Mouse (Mus musculus) testis, adult 2 months (tissue): ENCODE data around the gene Adap2. TPM values are rescaled to one million over a fixed set of nuclear protein-coding genes. Genes with fewer than 3 reads are reported as not detected.
A peak's percentile ranks its signal among the peaks of the same experiment; 100 is the strongest.

Experiments used
- H3K27ac ChIP-seq: fragments of 200-500 bp; 2 replicates; pipeline ENCODE4 v1.5.1; 2012; ENCODE audit warnings: low read depth, low read length; ENCODE audit not compliant: control insufficient read depth, insufficient read depth
- H3K27me3 ChIP-seq: fragments of 200-500 bp; 2 replicates; pipeline ENCODE4 v1.6.1; 2012; ENCODE audit warnings: mild to moderate bottlenecking, low read length, moderate library complexity; ENCODE audit not compliant: control insufficient read depth, insufficient read depth
- H3K36me3 ChIP-seq: fragments of 200-500 bp; 2 replicates; pipeline ENCODE4 v1.6.1; 2012; ENCODE audit warnings: mild to moderate bottlenecking, low read length; ENCODE audit not compliant: control insufficient read depth, insufficient read depth
- H3K4me1 ChIP-seq: fragments of 200-500 bp; 2 replicates; pipeline ENCODE4 v1.6.1; 2012; ENCODE audit warnings: low read length; ENCODE audit not compliant: control insufficient read depth, insufficient read depth
- H3K4me3 ChIP-seq: fragments of 200-500 bp; 2 replicates; pipeline ENCODE4 v1.5.1; 2012; ENCODE audit warnings: low read depth, mild to moderate bottlenecking, low read length, moderate library complexity, mixed read lengths; ENCODE audit not compliant: control insufficient read depth
- CTCF ChIP-seq: fragments of 200-500 bp; IDR thresholded peaks from 2 replicates; pipeline ENCODE4 v1.5.1; 2012; ENCODE audit warnings: low read depth, mild to moderate bottlenecking, inconsistent platforms, low read length, moderate library complexity; ENCODE audit not compliant: control insufficient read depth, insufficient read depth, insufficient replicate concordance
- POLR2A ChIP-seq: fragments of 200-500 bp; IDR thresholded peaks from 2 replicates; pipeline ENCODE4 v1.6.1; 2012; ENCODE audit warnings: low read depth, mild to moderate bottlenecking, inconsistent platforms, low read length, moderate library complexity; ENCODE audit not compliant: control insufficient read depth
- polyA plus RNA-seq: library from polyadenylated mRNA; depleted of rRNA; stranded (reverse); fragments of >200 nt; gene quantifications from 2 replicates; pipeline ENCODE4 v1.2.3, GENCODE M21; 2012

The Adap2 gene
- polyA plus RNA-seq, 1 experiment = 0.86 TPM

DNA sequence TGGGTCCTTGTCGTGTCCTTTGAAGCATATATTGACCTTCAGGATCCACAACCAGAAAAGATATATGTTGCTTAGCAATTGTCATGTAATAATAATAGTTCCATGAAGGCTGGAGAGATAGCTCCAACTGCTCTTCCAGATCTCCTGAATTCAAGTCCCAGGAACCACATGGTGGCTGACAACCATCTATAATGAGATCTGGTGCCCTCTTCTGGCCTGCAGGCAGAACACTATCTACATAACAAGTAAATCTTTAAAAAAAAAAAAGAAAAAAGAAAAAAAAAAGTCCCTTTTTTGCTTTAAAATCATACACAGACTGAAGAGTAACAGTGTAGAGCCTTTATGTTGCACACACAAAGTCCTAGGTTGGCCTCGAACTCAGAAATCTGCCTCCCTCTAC lies 45.9 kb downstream of the Adap2 start:
- H3K27ac ChIP-seq = no peak overlapping the region
- no peaks in the 10 kb centered on the region for H3K4me1 ChIP-seq
- H3K27me3 ChIP-seq = no peaks in the 10 kb centered on the region
- no peak overlapping the region for H3K4me3 ChIP-seq
- TF ChIP-seq POLR2A = no peak
- H3K36me3 ChIP-seq = no peaks in the 10 kb centered on the region

DNA sequence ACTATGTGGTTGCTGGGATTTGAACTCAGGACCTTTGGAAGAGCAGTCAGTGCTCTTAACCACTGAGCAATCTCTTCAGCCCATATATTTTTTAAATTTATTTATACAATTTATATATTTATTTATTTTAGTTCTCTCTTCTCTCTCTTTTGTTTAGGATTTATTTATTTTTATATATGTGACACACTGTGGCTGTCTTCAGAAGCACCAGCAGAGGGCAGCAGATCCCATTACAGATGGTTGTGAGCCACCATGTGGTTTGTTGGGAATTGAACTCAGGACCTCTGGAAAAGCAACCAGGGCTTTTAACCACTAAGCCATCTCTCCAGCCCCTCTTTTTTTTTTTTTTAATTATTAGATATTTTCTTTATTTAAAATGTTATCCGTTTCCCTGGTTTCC lies 46.4 kb downstream of the Adap2 start:
- no peak overlapping the region for H3K27ac ChIP-seq
- H3K4me1 ChIP-seq = no peaks in the 10 kb centered on the region
- no peaks in the 10 kb centered on the region for H3K27me3 ChIP-seq
- no peak overlapping the region for H3K4me3 ChIP-seq
- TF ChIP-seq POLR2A (no peak), CTCF (no peak)
- no peaks in the 10 kb centered on the region for H3K36me3 ChIP-seq

DNA sequence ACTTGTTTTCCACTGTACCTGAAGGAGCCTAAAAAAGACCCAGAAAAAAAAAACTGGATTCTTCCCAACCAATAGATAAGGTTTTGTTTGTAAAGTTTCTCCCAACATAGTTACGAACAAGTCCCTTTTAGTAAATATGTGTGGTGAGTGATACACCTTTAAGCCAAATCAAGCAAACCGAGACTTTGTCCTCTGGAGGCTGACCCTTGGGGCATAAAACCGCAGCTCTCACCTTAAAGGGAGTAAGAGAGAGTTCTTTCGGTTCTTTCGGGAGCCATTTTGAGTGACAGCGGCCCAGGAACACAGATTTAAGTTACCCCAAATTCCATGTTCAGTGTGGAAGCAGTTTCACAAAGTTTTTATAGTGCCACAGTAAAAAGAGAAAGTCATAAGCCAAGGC lies 48.4 kb downstream of the Adap2 start:
- Histone ChIP-seq H3K27me3 (no peaks in the 10 kb centered on the region), H3K4me1 (no peaks in the 10 kb centered on the region)
- TF ChIP-seq CTCF = no peak
- TF ChIP-seq POLR2A = no peak

DNA sequence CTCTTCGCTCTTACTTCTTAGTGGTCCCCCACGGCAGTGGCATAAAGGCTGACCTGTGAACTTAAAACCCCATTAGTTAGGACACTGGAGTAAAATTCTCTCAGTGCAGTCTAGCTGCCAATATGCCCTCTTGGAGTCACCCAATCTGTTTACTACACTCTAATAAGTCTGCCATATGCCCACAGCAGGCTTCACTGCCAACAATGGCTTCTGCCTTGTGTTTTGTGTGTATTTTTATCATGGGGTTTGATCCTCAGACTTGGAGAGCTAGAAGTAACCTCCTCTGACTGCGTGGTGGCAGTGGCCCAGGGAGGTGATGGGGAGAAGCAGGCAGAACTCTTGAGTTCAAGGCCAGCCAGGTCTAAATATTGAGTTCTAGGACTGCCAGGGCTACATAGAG lies 50.1 kb downstream of the Adap2 start:
- Histone ChIP-seq H3K4me3 (no peak overlapping the region), H3K27me3 (no peaks in the 10 kb centered on the region), H3K4me1 (no peaks in the 10 kb centered on the region), H3K27ac (no peak overlapping the region), H3K36me3 (no peaks in the 10 kb centered on the region)
- TF ChIP-seq POLR2A (no peak), CTCF (no peak)

More for the DNA sequence above, 48.4 kb downstream of the Adap2 start:
- no peak overlapping the region for H3K27ac ChIP-seq
- no peaks in the 10 kb centered on the region for H3K36me3 ChIP-seq
- H3K4me3 ChIP-seq = no peak overlapping the region

DNA sequence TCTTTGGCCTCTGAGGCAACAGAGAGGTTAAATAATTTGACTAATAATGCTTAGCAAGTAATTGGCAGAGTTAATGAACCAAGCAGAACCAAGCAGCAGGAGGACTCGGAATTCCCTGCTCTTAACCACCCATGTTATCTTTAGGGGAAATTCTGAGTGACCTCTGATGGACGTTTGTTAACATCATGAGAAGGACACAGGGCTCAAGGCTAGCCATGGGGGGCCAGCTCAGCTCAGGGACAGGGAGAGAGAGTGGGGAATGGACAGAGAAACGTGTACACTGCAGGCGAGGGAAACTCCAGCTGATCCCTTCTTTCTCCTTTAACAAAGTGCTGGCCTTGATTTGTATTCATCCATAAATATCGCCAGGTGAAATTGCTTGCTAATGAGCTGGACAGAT lies 51.0 kb downstream of the Adap2 start:
- H3K4me3 ChIP-seq = no peak overlapping the region
- H3K4me1 ChIP-seq = no peaks in the 10 kb centered on the region
- TF ChIP-seq POLR2A (no peak), CTCF (no peak)
- no peaks in the 10 kb centered on the region for H3K27me3 ChIP-seq
- no peaks in the 10 kb centered on the region for H3K36me3 ChIP-seq
- no peak overlapping the region for H3K27ac ChIP-seq

DNA sequence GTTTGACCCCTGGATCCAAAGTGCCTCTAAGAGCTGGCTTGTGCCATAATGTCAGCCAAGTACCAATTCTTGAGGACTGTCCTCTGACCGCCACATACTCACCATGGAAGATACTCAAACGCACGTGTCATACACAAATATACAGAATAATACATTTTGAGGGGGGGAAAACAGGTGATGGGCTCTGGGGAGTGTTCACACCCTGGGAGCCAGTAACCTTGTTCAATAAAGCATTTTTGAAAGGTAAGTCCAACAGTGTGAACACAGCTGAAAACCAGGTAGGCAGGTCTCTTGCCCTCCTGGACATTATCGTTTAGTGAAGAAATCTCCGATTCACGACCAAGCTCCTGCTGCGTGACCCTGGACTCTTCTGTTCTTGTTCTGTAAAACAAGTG lies 54.6 kb downstream of the Adap2 start:
- H3K36me3 ChIP-seq = no peaks in the 10 kb centered on the region
- TF ChIP-seq POLR2A (no peak), CTCF (no peak)
- H3K4me1 ChIP-seq = peaks cover 2% of the 10 kb centered on the region
- no peaks in the 10 kb centered on the region for H3K27me3 ChIP-seq
- peak overlapping the region; percentile 98 for H3K4me3 ChIP-seq
- no peak overlapping the region for H3K27ac ChIP-seq

DNA sequence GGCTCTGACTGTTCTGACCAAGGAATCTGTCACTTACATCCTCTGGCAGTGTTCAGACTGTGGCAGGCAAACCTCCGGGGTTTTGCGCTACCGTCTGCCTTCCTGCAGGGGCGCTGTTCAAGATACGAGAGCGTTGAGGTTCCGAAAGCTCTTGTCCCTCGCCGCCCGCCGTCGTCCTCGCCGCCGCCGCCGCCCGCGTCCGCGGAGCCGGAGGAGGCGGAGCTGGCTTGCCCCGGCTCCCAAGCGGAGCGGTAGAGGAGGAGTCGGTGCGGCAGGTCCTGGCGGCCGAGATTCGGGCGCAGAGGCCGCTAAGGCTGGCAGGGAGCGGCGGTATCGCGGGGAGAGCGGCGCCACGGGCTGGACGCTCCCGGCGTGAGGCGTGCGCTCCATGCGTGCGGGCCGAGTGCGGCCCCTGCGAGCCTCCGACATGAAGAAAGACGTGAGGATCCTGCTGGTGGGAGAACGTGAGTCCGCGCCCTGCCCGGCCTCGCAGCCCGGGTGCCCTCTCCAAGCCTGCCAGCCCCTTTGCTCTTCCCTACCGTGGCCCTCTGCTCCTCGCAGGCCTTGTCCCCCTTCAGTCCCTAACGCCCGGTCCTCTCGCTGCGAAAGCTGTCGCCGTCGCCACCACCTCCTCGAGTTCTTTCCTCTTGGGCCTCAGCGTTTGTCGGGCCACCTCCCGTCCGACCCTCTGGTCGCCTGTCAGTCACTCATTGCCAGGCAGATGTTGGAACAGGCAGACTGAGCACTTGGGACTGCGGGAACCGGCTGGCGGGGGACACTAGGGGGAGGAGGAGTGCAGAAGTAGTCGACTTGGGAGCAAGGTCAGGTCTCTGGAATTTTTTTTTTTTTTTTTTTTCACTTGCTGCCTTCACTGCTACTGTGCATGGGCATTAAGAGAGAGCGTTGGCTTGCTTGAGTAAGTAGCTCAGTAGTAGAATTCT lies 55.2 kb downstream of the Adap2 start, which contains the start of gene Rhot1:
TSS of gene Rhot1 (plus strand) at position 160 of the 941 bp plus-strand sequence.
- H3K27ac ChIP-seq = peak within 1 kb of the TSS; percentile 91
- H3K36me3 ChIP-seq = no peaks in the 10 kb centered on the region
- no peaks in the 10 kb centered on the region for H3K27me3 ChIP-seq
- peak; percentile 74 for TF ChIP-seq POLR2A
- peak; percentile 94 for TF ChIP-seq CTCF
- peaks cover 2% of the 10 kb centered on the region for H3K4me1 ChIP-seq
- peak within 1 kb of the TSS; percentile 98 for H3K4me3 ChIP-seq

DNA sequence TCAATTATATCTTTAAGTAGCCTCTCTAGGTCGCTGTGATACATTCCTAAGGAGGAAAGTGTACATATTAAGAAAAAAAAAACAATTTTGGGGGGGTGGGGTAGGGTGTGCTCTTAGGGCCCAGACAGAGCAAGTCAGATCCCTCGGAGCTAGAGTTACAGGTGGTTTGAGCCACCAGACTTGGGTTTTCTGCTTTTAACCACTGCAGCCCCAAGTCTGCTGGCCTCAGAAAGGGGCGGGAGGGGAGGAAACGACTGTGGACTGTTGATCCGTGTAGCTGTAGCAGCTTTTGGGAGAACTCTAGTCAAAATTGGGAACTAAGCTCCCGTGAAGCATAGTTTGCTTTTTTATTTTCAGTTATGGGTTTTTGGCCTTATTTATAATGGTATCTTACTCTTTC lies 56.4 kb downstream of the Adap2 start:
- Histone ChIP-seq H3K36me3 (no peaks in the 10 kb centered on the region), H3K27me3 (no peaks in the 10 kb centered on the region), H3K27ac (no peak overlapping the region), H3K4me3 (no peak overlapping the region), H3K4me1 (peaks cover 2% of the 10 kb centered on the region)
- TF ChIP-seq CTCF (no peak), POLR2A (no peak)
